Mouse (Mus musculus) cerebellum, adult 8-10 months (tissue): ENCODE results near the gene Usp1.

Experiments used
- DNase-seq: peaks from one replicate; pipeline ENCODE4 v3.0.0; 2022

Gene Usp1

DNA sequence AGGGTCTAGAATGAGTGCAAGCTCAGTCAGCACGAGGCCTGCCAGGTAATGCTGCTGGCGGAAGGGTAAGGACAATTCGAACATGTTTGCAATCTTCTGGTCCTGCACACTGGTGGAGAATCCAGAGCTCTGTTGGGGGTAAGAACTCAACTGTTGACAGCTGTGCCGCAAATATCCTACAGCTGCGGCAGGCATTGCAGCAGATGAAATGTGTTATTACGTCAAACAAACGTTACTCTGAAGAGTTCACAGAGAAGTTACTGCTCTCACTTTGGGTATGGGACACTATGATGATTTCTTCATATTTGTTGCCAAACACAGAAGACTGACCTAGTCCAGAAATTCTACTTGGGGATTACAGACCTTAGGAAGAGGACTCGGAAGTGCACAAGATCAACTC, 61.1 kb downstream of the Usp1 start:
- no peak for DNase-seq
